Mouse (Mus musculus): Measurements from ENCODE around the gene Cdk6.

DNA sequence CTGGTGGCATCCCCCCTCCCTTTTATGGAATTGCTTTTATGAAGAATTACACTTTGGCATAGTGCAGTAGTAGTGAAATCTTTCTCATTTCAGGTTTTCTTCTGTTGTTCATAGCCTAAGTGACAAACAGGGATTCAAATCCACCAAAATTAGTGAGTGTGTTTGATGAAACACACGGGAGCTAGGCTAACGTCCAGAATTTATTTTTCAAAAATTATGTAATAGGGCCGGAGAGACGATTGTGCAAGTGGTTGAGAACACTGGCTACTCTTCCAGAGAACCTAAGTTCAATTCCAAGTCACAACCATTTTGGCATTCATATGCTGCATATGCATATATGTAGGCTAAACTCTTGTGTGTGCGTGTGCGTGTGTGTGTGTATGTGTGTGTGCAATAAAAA is 16.2 kb downstream of the Cdk6 start:
- no peak for TF ChIP-seq HCFC1 (IDR thresholded peaks at IDR 0.05; ENCODE audit: low read depth, low read length)
- TF ChIP-seq POLR2A (IDR thresholded peaks at IDR 0.05; ENCODE audit: low read depth, low read length): no peak
- TF ChIP-seq E2F4 (IDR thresholded peaks at IDR 0.05; ENCODE audit: insufficient replicate concordance, low read depth, low read length): no peak
- TF ChIP-seq PAX5 (IDR thresholded peaks at IDR 0.05; ENCODE audit: low read length): no peak
- no peak for TF ChIP-seq CTCF (conservative IDR thresholded peaks at IDR 0.05 in 1 of 2, IDR thresholded peaks at IDR 0.05 in 1 of 2; ENCODE audit: low read depth in 2 of 2, low read length in 2 of 2)
- no peak for TF ChIP-seq POLR2AphosphoS2 (IDR thresholded peaks at IDR 0.05; ENCODE audit: low read depth, low read length)
- no peak for TF ChIP-seq TCF12 (IDR thresholded peaks at IDR 0.05; ENCODE audit: low read depth, low read length)
- TF ChIP-seq ZKSCAN1 (IDR thresholded peaks at IDR 0.05; ENCODE audit: borderline replicate concordance, low read depth, low read length): no peak
- no peak for TF ChIP-seq BHLHE40 (IDR thresholded peaks at IDR 0.05; ENCODE audit: low read depth, low read length)
- TF ChIP-seq MEF2A (IDR thresholded peaks at IDR 0.05; ENCODE audit: borderline replicate concordance, low read depth, low read length): no peak

Measured in CH12.LX (cell line).